Mouse (Mus musculus) heart, postnatal 0 days (tissue): Measurements from ENCODE around the gene Tpra1. TPM values are rescaled to one million over a fixed set of nuclear protein-coding genes. Genes with fewer than 3 reads are reported as not detected.

ENCODE experiments used
- ATAC-seq: fragments of 200-750 bp; cut with Nextera tagmentation; 2 replicates; pipeline ENCODE4 v1.8.0; 2017; ENCODE audit warnings: low read depth, moderate number of reproducible peaks, moderate library complexity; ENCODE audit not compliant: insufficient read depth
- DNase-seq: peaks from one replicate; pipeline ENCODE4 v3.0.0-alpha.2; 2016; ENCODE audit warnings: low spot score
- H3K27ac ChIP-seq: fragments of 300-500 bp; sonication (generic); 2 replicates; pipeline ENCODE4 v1.5.1; 2014; ENCODE audit warnings: low read depth, mild to moderate bottlenecking
- H3K27me3 ChIP-seq: fragments of 300-500 bp; sonication (generic); 2 replicates; pipeline ENCODE4 v1.6.1; 2014; ENCODE audit warnings: low read length, mixed read lengths; ENCODE audit not compliant: control insufficient read depth, insufficient read depth
- H3K36me3 ChIP-seq: fragments of 300-500 bp; sonication (generic); replicated peaks from 2 replicates; pipeline ENCODE4 v1.6.1; 2014; ENCODE audit warnings: low read length, mixed read lengths; ENCODE audit not compliant: control insufficient read depth, insufficient read depth
- H3K4me1 ChIP-seq: fragments of 300-500 bp; sonication (generic); 2 replicates; pipeline ENCODE4 v1.6.1; 2014; ENCODE audit warnings: antibody characterized with exemption; ENCODE audit not compliant: control insufficient read depth, insufficient read depth
- H3K4me2 ChIP-seq: fragments of 300-500 bp; sonication (generic); 2 replicates; pipeline ENCODE4 v1.6.1; 2014; ENCODE audit warnings: low read depth, mild to moderate bottlenecking, low read length, moderate library complexity
- H3K4me3 ChIP-seq: fragments of 300-500 bp; sonication (generic); 2 replicates; pipeline ENCODE4 v1.5.1; 2014; ENCODE audit warnings: low read depth, low read length
- H3K9ac ChIP-seq: fragments of 300-500 bp; sonication (generic); replicated peaks from 2 replicates; pipeline ENCODE4 v1.6.1; 2014; ENCODE audit warnings: low read depth, low read length, mixed read lengths
- H3K9me3 ChIP-seq: fragments of 300-500 bp; sonication (generic); replicated peaks from 2 replicates; pipeline ENCODE4 v1.6.1; 2016; ENCODE audit warnings: low read length; ENCODE audit not compliant: control insufficient read depth
- CTCF ChIP-seq: IDR thresholded peaks from 2 replicates; pipeline ENCODE4 v1.5.1; 2016; ENCODE audit warnings: antibody characterized with exemption, control low read depth, low read depth
- EP300 ChIP-seq: IDR thresholded peaks from 2 replicates; pipeline ENCODE4 v1.6.1; 2016; ENCODE audit warnings: antibody characterized with exemption, low read depth
- WGBS: fragments of 180-500 bp; shearing (Covaris S2); extraction: QIAGEN DNeasy Blood & Tissue Kit; methylation state at CpG from one replicate; pipeline ENCODE4 v1.1.7; 2014; 5-methylcytosine and 5-hydroxymethylcytosine counted together
- polyA plus RNA-seq: library from polyadenylated mRNA; unstranded; fragments of >200 nt; fragmentation: Nextera tagmentation; extraction: Ambion mirVana; gene quantifications from 2 replicates; pipeline ENCODE4 v1.2.1, GENCODE M21; 2015
- total RNA-seq: library from RNA; depleted of rRNA; stranded (reverse); fragments of >200 nt; gene quantifications from 2 replicates; pipeline ENCODE4 v1.2.3, GENCODE M21; 2014; ENCODE audit warnings: low replicate concordance

Tpra1 gene
- total and polyA plus RNA-seq, 2 experiments from 2014 or later: 39.1 to 131 TPM

DNA sequence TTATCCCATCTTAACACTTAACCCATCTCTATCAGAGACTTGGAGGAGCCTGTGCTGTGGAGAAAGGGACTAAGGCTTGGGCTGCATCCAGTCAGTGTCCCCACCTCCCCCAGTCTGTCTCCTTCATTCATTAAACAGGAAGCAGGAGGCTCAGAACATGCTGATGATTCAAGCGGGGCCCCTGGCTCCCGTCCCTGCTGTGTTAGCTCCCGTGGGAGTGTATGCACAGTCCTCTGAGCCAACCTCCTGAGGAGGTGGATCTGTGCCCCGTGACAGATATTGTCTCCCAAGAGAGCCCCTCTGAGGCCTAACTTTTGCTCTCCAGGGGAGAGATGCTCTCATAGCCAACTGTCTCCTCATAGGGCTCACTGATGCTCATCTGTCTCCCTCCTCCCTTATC is 32.8 kb downstream of the Tpra1 start:
- Histone ChIP-seq H3K9ac (no peak overlapping the region), H3K36me3 (no peaks in the 10 kb centered on the region), H3K4me3 (no peak overlapping the region), H3K9me3 (no peaks in the 10 kb centered on the region), H3K4me1 (peaks cover 13% of the 10 kb centered on the region), H3K27ac (no peak overlapping the region), H3K4me2 (no peak overlapping the region), H3K27me3 (no peaks in the 10 kb centered on the region)
- TF ChIP-seq EP300 (no peak), CTCF (no peak)
- 32% methylated on average over 4 of the region's 4 CpGs for WGBS
- no peak for DNase-seq
- no peak for ATAC-seq

DNA sequence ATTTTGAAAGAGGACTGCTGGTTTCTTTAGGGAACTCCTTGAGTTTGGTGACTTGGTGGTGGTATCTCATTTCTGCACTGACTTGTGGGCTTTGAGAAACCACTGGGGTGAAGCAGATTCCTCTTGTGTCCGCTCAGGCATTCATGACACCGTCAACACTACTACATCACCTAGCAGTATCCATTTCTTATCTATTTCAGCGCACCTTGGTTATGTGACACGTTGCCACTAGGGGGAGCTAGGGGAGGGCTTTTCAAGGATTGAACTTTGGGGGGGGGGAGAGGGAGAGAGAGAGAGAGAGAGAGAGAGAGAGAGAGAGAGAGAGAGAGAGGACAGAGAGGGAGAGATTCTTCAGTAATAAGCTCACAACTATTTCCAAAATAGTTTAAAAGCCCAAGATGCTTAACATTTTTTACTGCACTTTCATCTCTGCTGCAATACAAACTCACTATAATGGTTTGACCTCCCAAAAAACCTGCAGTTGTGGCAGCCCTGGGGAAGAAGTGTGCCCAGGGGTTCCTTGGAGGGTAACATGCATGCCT is 33.8 kb downstream of the Tpra1 start:
- Histone ChIP-seq H3K36me3 (no peaks in the 10 kb centered on the region), H3K4me2 (no peak overlapping the region), H3K9ac (no peak overlapping the region), H3K4me3 (no peak overlapping the region), H3K27me3 (no peaks in the 10 kb centered on the region), H3K4me1 (peaks cover 17% of the 10 kb centered on the region), H3K27ac (no peak overlapping the region), H3K9me3 (no peaks in the 10 kb centered on the region)
- DNase-seq (peak; percentile 39), ATAC-seq (no peak)
- 14% methylated on average over 4 of the region's 4 CpGs for WGBS
- no peak for TF ChIP-seq EP300
- TF ChIP-seq CTCF: peak; percentile 72

DNA sequence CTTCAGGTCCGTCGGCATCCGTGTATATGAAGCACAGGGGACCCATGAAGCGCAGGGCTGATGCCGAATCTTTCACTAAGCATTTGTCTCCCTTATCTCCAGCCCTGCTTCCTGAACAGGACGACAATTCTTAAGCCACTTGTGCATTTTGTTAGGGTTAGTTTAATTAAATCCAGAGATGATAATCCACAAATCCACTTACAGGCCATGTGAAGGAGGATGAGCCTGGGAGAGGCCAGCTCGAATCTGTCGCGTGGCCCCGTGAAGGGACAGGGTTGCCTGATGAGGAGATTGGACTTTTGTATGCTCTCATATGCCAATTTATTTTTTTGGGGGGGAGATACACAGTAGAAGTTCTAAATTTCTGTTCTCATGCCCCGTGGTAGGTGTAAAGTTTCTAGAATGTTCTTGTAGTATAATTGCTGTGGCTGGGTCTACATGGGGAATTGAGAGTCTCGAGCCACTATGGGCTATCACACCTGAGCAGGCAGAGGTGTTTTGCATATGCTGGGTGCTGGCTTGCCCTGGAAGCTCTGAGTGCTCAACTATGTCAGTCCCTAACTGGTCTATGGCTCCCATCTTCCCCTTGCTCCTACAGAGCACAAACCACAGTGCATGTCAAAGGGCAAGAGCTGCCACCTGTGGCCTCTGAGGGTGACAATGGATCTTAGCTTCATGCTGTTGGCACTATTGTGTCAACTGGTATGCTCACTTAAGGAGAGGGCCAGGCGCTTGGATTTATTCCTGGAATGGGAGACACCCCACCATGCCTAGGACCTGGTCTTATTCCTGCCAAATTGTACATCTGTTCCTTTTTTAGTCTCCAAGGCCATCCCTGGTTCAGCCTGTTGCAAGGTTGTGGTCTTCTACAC is 34.5 kb downstream of the Tpra1 start:
- Histone ChIP-seq H3K4me3 (no peak overlapping the region), H3K36me3 (no peaks in the 10 kb centered on the region)

GRCm38 (mm10) chr6:88937214-88937549 is 35.1 kb downstream of the Tpra1 start:
- TF ChIP-seq EP300: no peak
- no peak for TF ChIP-seq CTCF
- H3K4me1 ChIP-seq: peaks cover 25% of the 10 kb centered on the region
- no peak for DNase-seq

More for the DNA sequence above, 34.5 kb downstream of the Tpra1 start:
- Histone ChIP-seq H3K4me2 (no peak overlapping the region), H3K9ac (no peak overlapping the region), H3K9me3 (no peaks in the 10 kb centered on the region), H3K27me3 (no peaks in the 10 kb centered on the region), H3K27ac (no peak overlapping the region), H3K4me1 (peaks cover 25% of the 10 kb centered on the region)
- DNase-seq: no peak
- TF ChIP-seq EP300 (no peak), CTCF (no peak)
- ATAC-seq: no peak
- 64% methylated on average over 13 of the region's 13 CpGs for WGBS

DNA sequence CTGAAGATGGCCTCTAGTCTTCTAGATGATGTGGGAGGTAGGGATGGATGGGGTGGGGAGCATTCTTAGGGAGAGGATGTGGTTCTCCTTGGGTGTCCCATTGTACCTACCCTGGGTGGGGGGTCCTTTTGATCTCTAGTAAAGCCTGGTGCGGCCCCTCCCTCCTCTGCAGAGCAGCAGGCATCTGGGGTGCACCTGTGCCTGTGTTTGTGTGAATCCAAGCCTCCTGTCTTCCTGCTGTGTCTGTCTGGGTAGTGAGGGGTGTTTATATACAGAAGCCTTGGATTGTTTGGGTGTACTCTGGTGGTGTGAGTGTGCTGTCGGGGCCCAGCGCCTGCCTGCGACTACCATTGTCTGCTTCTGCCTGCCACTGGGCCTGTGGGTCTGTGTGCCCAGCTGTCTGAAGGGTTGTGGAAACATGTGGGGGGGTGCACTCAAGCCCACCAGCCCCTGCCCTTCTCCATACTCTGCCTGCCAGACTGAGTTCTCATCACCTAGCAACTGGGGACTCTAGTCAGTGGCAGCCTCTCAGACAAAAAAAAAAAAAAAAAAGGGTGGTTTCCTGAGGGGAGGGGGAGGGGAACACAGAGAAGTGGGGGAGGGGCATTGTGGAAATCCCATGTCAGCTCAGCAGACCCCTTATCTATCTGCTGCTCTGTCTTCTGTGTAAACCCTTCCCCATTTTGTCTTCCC is 36.1 kb downstream of the Tpra1 start:
- no peak overlapping the region for H3K9ac ChIP-seq
- ATAC-seq (no peak), DNase-seq (no peak)
- 76% methylated on average over 4 of the region's 4 CpGs for WGBS
- H3K9me3 ChIP-seq: no peaks in the 10 kb centered on the region
- no peak overlapping the region for H3K4me2 ChIP-seq
- peaks cover 30% of the 10 kb centered on the region for H3K4me1 ChIP-seq
- H3K27me3 ChIP-seq: no peaks in the 10 kb centered on the region
- no peak overlapping the region for H3K4me3 ChIP-seq
- TF ChIP-seq CTCF: no peak
- no peak for TF ChIP-seq EP300
- H3K36me3 ChIP-seq: no peaks in the 10 kb centered on the region
- peak overlapping the region; percentile 93; the same call in 1 of the 2 replicates for H3K27ac ChIP-seq

More at GRCm38 (mm10) chr6:88937214-88937549, 35.1 kb downstream of the Tpra1 start:
- H3K27me3 ChIP-seq: no peaks in the 10 kb centered on the region
- no peak overlapping the region for H3K27ac ChIP-seq
- no peak overlapping the region for H3K4me2 ChIP-seq
- no peaks in the 10 kb centered on the region for H3K9me3 ChIP-seq
- H3K4me3 ChIP-seq: no peak overlapping the region
- H3K9ac ChIP-seq: no peak overlapping the region
- no peak for ATAC-seq
- H3K36me3 ChIP-seq: no peaks in the 10 kb centered on the region
- WGBS: 50% methylated on average over 4 of the region's 4 CpGs
